Mouse (Mus musculus) hindlimb bud, embryonic 11.5 days (tissue): Measurements from ENCODE around the gene Adam19.

Experiments
- DNase-seq: peaks from one replicate; pipeline ENCODE4 v3.0.0-alpha.2; 2012; ENCODE audit warnings: low read depth, low spot score; ENCODE audit errors: extremely low spot score

Gene Adam19

GRCm38 (mm10) chr11:46054311-46054710 lies 1.5 kb upstream of the Adam19 start:
- DNase-seq: no peak

- DNase-seq: no peak
Measured at GRCm38 (mm10) chr11:46054911-46055895, 589 bp upstream of the Adam19 start.

- DNase-seq: no peak
Measured at GRCm38 (mm10) chr11:46056770-46057411, 1.1 kb downstream of the Adam19 start.

- no peak for DNase-seq
Measured at GRCm38 (mm10) chr11:46058011-46058410, 2.2 kb downstream of the Adam19 start.

- DNase-seq: no peak
Measured at GRCm38 (mm10) chr11:46058916-46059315, 3.1 kb downstream of the Adam19 start.

GRCm38 (mm10) chr11:46059887-46060650 lies 4.3 kb downstream of the Adam19 start:
- no peak for DNase-seq

GRCm38 (mm10) chr11:46060651-46061020 lies 4.8 kb downstream of the Adam19 start:
- DNase-seq: no peak

- no peak for DNase-seq
Measured at GRCm38 (mm10) chr11:46061776-46062445, 6.1 kb downstream of the Adam19 start.

- DNase-seq: no peak
Measured at GRCm38 (mm10) chr11:46062569-46062968, 6.8 kb downstream of the Adam19 start.

- DNase-seq: no peak
Measured at GRCm38 (mm10) chr11:46062993-46063731, 7.4 kb downstream of the Adam19 start.

- DNase-seq: no peak
Measured at GRCm38 (mm10) chr11:46064767-46065166, 9.0 kb downstream of the Adam19 start.

GRCm38 (mm10) chr11:46065201-46066011 lies 9.6 kb downstream of the Adam19 start:
- DNase-seq: no peak

GRCm38 (mm10) chr11:46067371-46068060 lies 11.7 kb downstream of the Adam19 start:
- no peak for DNase-seq

GRCm38 (mm10) chr11:46068756-46069407 lies 13.1 kb downstream of the Adam19 start:
- DNase-seq: no peak

- DNase-seq: no peak
Measured at GRCm38 (mm10) chr11:46069408-46070003, 13.7 kb downstream of the Adam19 start.

- no peak for DNase-seq
Measured at GRCm38 (mm10) chr11:46070161-46070560, 14.4 kb downstream of the Adam19 start.

- no peak for DNase-seq
Measured at GRCm38 (mm10) chr11:46070789-46071188, 15.0 kb downstream of the Adam19 start.
